Mouse (Mus musculus) ES-E14 (cell line): ENCODE results near the gene Apopt1. TPM values are rescaled to one million over a fixed set of nuclear protein-coding genes. Genes with fewer than 3 reads are reported as not detected.

Experiments
- DNase-seq: peaks from one replicate; pipeline ENCODE4 v3.0.0-alpha.2; 2013; ENCODE audit warnings: low read depth, low spot score
- H3K27ac ChIP-seq: 2 replicates; pipeline ENCODE4 v1.5.1; 2012; ENCODE audit warnings: low read depth, mild to moderate bottlenecking, low read length, moderate library complexity, mixed read lengths; ENCODE audit not compliant: poor library complexity, insufficient read depth, severe bottlenecking
- H3K36me3 ChIP-seq: 2 replicates; pipeline ENCODE4 v1.6.1; 2012; ENCODE audit warnings: mild to moderate bottlenecking, low read length, moderate library complexity, mixed read lengths; ENCODE audit not compliant: control insufficient read depth, poor library complexity, insufficient read depth, severe bottlenecking
- H3K4me1 ChIP-seq, 2 experiments: fragments of 150-350 bp in 1 of 2; sonication (generic) in 1 of 2; 2 replicates each; pipeline ENCODE4 v1.6.1; 2012; ENCODE audit warnings: low read length in 2 of 2, mild to moderate bottlenecking in 1 of 2, mixed read lengths in 1 of 2; ENCODE audit not compliant: control insufficient read depth in 2 of 2, insufficient read depth in 2 of 2, poor library complexity in 1 of 2
- H3K4me3 ChIP-seq, 2 experiments: fragments of 150-350 bp in 1 of 2; sonication (generic) in 1 of 2; 2 replicates each; pipeline ENCODE4 v1.5.1; 2012; ENCODE audit warnings: low read length in 2 of 2, low read depth in 1 of 2, mild to moderate bottlenecking in 1 of 2, mixed read lengths in 1 of 2; ENCODE audit not compliant: insufficient read depth in 1 of 2, poor library complexity in 1 of 2, severe bottlenecking in 1 of 2
- H3K9ac ChIP-seq: 2 replicates; pipeline ENCODE4 v1.6.1; 2012; ENCODE audit warnings: low read depth, mild to moderate bottlenecking, low read length, mixed read lengths; ENCODE audit not compliant: poor library complexity, insufficient read depth, severe bottlenecking
- H3K9me3 ChIP-seq: fragments of 150-350 bp; sonication (generic); 2 replicates; pipeline ENCODE4 v1.6.1; 2012; ENCODE audit warnings: low read depth, mild to moderate bottlenecking, low read length; ENCODE audit not compliant: control insufficient read depth, insufficient read depth
- CHD2 ChIP-seq: IDR thresholded peaks from 2 replicates; pipeline ENCODE4 v1.6.1; 2014; ENCODE audit warnings: mild to moderate bottlenecking, low read depth, low read length, inconsistent platforms
- HCFC1 ChIP-seq: IDR thresholded peaks from 2 replicates; pipeline ENCODE4 v1.6.1; 2012; ENCODE audit warnings: low read length, inconsistent platforms, borderline replicate concordance; ENCODE audit not compliant: insufficient read depth
- MAFK ChIP-seq: IDR thresholded peaks from 2 replicates; pipeline ENCODE4 v1.6.1; 2014; ENCODE audit warnings: mild to moderate bottlenecking, low read depth, low read length, inconsistent platforms; ENCODE audit not compliant: insufficient read depth
- ZC3H11A ChIP-seq: IDR thresholded peaks from 2 replicates; pipeline ENCODE4 v1.6.1; 2012; ENCODE audit warnings: low read depth, mild to moderate bottlenecking, inconsistent platforms, low read length, borderline replicate concordance
- ZNF384 ChIP-seq: IDR thresholded peaks from 2 replicates; pipeline ENCODE4 v1.6.1; 2012; ENCODE audit warnings: low read depth, low read length, inconsistent platforms
- in situ Hi-C, 2 experiments: fragments of 600-800 bp; cut with MboI; formaldehyde crosslinking; loops; one replicate each; pipeline ENCODE4 v1.15.1; 2025; ENCODE audit warnings: low sequenced_read_pairs in 2 of 2, inconsistent platforms in 1 of 2; ENCODE audit not compliant: unreplicated experiment in 2 of 2
- total RNA-seq: library from RNA; depleted of rRNA; stranded (reverse); fragments of 300-350 nt; gene quantifications from 2 replicates; pipeline ENCODE4 v1.2.3, GENCODE M21; 2012; rRNA removed

The Apopt1 gene
- total RNA-seq, 1 experiment, result 15.2 TPM

DNA sequence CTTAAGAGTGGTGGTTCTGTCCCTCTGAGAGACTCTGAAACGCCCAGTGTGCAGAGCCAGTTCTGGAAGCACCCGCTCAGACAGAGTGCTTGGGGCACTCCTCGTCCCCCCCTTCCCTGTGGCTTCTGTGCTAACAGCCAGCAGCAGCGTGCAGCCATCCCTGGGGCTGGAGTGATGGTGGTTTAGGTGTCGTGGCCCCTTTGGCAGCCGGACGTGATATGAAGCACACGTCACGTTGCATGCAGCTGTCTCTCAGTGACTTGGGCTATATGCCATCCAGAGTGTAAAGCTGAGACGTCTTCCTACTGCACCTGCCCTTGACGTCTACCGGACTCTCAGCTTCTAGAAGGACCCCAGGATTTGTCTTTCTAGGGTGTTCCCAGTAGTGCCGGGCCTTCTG lies 85.4 kb downstream of the Apopt1 start:
- TF ChIP-seq MAFK, result no peak
- peaks cover 0 to 6% of the 10 kb centered on the region in 2 experiments; a peak in 2 of 4 replicates for H3K4me1 ChIP-seq
- peaks cover 29% of the 10 kb centered on the region; the same call in 1 of the 2 replicates for H3K36me3 ChIP-seq
- in situ Hi-C loops, result no loop called here
- DNase-seq, result no peak
- H3K9me3 ChIP-seq, result no peaks in the 10 kb centered on the region
- H3K27ac ChIP-seq, result no peak overlapping the region
- no peak overlapping the region for H3K9ac ChIP-seq
- H3K4me3 ChIP-seq, result no peak overlapping the region

DNA sequence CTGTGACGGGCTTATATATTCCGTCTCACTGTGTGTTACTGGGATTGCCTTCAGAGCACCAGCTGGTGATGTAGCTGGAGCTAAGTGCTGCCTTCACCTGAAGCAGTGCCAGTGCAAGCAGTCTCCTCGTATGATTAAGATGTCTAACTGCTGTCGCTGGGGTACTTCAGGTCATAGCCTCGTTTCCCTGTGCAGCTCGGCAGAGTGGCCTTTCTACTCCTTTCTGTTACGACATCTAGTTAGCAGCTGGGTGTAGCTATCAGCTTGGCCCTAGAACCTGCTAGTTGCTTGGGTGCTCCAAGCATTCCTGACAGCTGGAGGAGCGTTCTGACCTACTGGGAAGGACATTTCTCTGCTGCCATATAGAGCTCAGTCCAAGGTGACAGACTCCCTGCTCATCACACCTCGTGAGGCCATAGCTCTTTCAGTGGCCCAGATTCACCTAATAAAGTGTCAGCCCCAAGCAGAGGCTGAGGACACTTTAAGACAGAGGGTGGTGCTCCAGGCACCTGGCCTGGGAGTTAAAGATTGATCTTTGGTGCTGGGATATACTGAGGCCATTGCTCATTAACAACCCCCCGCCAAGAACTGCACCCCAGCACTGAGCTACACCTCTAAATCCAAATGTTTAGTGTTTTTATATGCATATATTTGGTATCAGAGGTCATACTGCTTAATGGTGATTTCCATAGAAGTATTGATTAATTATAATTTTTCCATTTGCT lies 87.6 kb downstream of the Apopt1 start:
- no peak overlapping the region for H3K4me3 ChIP-seq
- DNase-seq, result no peak
- H3K36me3 ChIP-seq, result peaks cover 50% of the 10 kb centered on the region
- no peak overlapping the region for H3K27ac ChIP-seq
- in situ Hi-C loops, result no loop called here
- H3K9me3 ChIP-seq, result no peaks in the 10 kb centered on the region
- no peak for TF ChIP-seq ZC3H11A
- TF ChIP-seq MAFK, result no peak
- TF ChIP-seq HCFC1, result no peak
- TF ChIP-seq CHD2, result no peak
- TF ChIP-seq ZNF384, result no peak
- H3K4me1 ChIP-seq, result peaks cover 0 to 4% of the 10 kb centered on the region in 2 experiments; a peak in 1 of 4 replicates
- H3K9ac ChIP-seq, result no peak overlapping the region

DNA sequence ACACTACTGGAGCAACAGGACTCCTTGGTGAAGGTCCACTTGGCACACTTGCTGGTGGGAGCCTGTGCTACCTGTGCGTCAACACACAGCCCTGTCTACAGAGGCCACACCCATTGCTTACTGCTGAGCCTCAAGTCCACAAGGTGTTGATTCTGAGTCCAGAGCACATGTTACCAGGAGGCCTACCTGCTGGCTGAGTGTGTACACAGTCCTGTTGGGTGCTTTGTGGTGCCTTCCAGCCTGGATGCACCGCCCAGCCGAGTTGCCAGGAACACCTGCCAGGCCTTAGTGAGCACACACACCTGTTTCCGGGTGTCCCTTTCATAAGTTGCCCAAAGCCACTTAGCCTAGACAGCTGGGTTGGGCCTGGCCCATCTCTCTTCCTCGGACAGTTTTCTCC lies 90.5 kb downstream of the Apopt1 start:
- H3K9me3 ChIP-seq, result no peaks in the 10 kb centered on the region
- no peak overlapping the region for H3K4me3 ChIP-seq
- in situ Hi-C loops, result no loop called here
- TF ChIP-seq ZNF384, result no peak
- TF ChIP-seq MAFK, result no peak
- no peak for TF ChIP-seq CHD2
- no peak for TF ChIP-seq HCFC1
- TF ChIP-seq ZC3H11A, result no peak
- no peak overlapping the region for H3K27ac ChIP-seq
- peaks cover 61% of the 10 kb centered on the region for H3K36me3 ChIP-seq
- H3K4me1 ChIP-seq, result no peaks in the 10 kb centered on the region; a peak in 1 of 4 replicates
- no peak overlapping the region for H3K9ac ChIP-seq
- DNase-seq, result no peak

Other genes with a start within 250 kb of the Apopt1 start
- 0.62 and 0.90 TPM in 2 replicates for gene Gm266, start 227.4 kb upstream of the Apopt1 start, total RNA-seq
- gene Eif5, start 175.2 kb upstream of the Apopt1 start, total RNA-seq, result 269 and 331 TPM in 2 replicates
- 75.5 and 90.9 TPM in 2 replicates for gene Mark3, start 138.7 kb upstream of the Apopt1 start, total RNA-seq
- 333 and 353 TPM in 2 replicates for gene Ckb, start 40.9 kb upstream of the Apopt1 start, total RNA-seq
- gene Trmt61a, start 35.2 kb upstream of the Apopt1 start, total RNA-seq, result 32.6 and 33.7 TPM in 2 replicates
- 9.7 and 14.8 TPM in 2 replicates for gene Bag5, start within 50 bp of the Apopt1 start, total RNA-seq
- gene Klc1, start 45.6 kb downstream of the Apopt1 start, total RNA-seq, result 47.2 and 47.9 TPM in 2 replicates
- gene Xrcc3, start 100.6 kb downstream of the Apopt1 start, total RNA-seq, result 19.8 and 21.8 TPM in 2 replicates
- 27.0 and 33.5 TPM in 2 replicates for gene Zfyve21, start 100.9 kb downstream of the Apopt1 start, total RNA-seq
- 4.4 and 4.5 TPM in 2 replicates for gene Ppp1r13b, start 194.8 kb downstream of the Apopt1 start, total RNA-seq